Mouse (Mus musculus) hindlimb bud, embryonic 11.5 days (tissue): Measurements from ENCODE around the gene Rab3c.

Experiments
- DNase-seq: peaks from one replicate; pipeline ENCODE4 v3.0.0-alpha.2; 2012; ENCODE audit warnings: low read depth, low spot score; ENCODE audit errors: extremely low spot score

The Rab3c gene

DNA sequence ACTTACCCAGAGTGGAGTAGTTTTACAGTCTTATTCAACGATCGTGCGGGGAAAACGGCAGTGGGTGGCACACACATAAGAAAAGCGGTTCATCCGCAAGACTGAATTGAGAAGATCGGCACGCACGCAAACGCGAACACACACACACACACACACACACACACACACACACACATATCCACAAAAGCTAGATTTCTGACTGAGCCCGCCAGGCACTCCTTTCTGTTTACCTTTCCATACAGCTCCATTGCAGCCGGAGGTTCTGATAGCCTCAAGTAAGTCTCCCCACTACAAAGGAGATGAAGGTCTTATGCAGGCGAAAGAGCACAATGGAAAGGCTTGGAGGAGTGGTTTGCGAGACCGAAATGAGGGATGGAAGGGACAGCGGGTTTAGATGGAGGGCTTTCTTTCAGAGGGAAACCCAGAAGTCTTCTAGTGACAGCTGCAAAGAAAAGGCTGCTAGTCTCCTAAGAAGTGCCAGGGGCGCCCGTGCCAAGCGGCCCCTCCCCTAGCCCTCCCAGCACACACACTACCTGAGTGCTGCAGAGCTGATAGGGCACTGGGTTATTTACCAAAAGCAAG is at the start of gene Rab3c:
Gene Rab3c (minus strand): TSS at position 434 of the 582 bp plus-strand sequence.
- DNase-seq = no peak

- DNase-seq = no peak
Observed at GRCm38 (mm10) chr13:110318746-110319145, 38.0 kb upstream of the Rab3c start.

DNA sequence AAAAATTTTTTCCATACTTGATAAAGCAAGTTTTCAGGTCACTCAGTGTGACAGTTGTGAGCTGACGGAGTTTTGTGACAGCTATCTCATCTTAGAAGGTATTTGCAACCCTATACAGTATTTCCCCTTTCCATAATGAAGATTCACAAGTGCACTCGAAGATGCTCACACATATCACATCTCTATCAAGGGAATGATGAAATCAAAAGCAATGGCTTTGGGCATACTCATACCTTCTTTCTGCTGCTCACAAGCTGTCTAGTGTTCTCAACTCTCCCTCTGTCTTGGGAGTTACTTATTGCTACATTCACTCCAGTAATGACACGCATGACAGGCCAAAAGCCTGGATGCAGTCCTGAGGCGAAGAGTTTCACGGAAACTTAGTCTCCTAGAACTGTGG is 26.4 kb upstream of the Rab3c start:
- DNase-seq = no peak

GRCm38 (mm10) chr13:110297112-110297511 is 16.3 kb upstream of the Rab3c start:
- DNase-seq = no peak

DNA sequence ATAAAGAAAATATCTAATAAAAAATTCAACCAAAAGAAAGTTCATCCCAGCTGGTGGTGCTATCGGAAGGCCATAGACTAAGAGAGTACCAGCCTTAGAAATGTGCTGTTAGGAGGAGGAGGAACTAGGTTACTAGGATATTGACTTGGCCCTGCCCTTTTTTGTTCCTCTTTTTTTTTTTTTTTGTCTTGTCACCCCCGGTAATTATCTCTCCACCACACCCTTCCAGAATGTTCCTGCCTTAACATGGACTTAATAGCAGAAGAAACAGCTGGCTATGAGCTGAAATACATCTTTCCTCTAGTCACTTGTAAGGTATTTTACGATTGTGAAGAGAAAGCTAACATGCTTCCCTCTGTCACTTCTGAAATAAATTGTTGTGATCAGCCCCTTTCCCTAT is 7.7 kb upstream of the Rab3c start:
- no peak for DNase-seq

DNA sequence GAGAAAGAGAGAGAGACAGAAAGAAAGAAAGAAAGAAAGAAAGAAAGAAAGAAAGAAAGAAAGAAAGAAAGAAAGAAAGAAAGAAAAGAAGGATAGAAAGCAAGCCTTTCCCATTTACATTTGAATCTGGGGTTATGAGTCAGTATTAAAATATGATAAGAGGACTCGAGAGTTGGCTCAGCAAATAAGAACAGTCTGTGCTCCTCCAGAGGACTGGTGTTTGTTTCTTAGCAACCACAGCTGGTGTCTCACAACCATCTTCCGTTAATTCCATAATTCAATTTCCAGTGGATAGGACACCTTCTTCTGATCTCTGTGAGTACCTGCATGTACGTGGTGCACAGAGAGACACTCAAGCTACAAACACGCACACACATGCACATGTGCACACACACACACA is 3.0 kb upstream of the Rab3c start:
- no peak for DNase-seq

DNA sequence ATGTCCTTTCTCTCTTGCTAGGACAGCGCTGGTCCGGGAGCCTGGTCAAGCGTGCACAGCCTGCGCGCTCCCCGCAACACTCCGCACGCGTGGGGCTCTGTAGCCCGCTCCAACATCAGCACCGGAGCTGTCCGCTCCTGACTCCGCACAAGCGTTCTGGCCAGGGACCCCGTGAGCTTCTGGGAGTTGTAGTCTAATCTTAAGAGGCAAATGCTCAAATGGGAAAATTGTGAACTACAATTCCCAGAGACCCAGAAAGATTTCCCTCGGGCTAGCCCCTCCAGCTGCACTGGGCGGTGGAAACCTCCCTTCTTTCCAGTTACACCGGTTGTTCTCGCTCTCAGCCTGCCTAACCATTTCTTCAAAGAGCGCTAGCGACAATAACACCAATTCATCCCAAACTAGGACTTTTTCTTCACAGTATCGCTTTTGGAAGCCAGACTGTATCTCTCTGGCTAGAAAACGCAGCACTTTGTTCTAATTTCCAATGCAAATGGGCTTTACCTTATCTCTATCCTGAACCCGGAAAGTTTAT is 701 bp downstream of the Rab3c start:
- DNase-seq = peak; percentile 79

GRCm38 (mm10) chr13:110278976-110279736 is 1.6 kb downstream of the Rab3c start:
- DNase-seq = no peak

DNA sequence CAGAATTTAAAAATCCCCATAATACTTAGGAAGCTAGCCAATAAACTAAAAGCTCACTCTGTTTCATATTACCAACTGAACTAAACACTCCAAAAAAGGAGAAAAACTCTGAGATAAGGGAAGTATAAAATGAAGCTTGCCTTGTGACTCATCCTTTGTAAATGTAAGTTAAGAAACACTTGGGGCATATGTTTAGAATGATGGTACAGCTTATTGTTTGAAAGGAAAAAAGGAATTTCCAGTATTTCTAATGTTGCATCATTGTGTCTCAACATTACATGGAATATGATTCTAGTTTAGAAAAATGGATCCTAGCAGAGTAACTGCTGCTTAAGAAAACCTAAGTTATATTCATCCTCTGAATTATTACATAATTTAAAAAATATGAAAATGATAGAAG is 3.1 kb downstream of the Rab3c start:
- no peak for DNase-seq

- DNase-seq = no peak
Observed at GRCm38 (mm10) chr13:110275471-110275870, 5.3 kb downstream of the Rab3c start.

DNA sequence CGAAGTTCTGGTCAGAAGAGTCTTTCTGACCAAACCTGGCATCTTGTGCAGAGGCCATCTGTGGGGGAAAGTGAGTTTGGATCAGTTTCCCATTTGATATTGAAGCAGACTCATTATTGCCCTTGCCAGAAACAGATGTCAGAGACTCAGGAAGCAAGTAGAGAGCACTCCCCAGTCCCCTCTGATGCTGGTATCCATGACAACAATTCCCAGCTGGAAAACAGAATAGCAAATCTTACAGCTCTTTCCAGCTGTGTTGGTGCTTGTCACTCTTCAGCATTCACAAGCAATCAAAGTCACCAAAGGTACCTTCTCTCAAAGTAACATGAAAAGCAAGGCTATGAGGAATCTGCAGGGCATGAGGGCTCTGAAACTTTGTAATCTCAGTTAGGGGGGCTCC is 20.1 kb downstream of the Rab3c start:
- DNase-seq = peak; percentile 14

- no peak for DNase-seq
Observed at GRCm38 (mm10) chr13:110251453-110251852, 29.3 kb downstream of the Rab3c start.

DNA sequence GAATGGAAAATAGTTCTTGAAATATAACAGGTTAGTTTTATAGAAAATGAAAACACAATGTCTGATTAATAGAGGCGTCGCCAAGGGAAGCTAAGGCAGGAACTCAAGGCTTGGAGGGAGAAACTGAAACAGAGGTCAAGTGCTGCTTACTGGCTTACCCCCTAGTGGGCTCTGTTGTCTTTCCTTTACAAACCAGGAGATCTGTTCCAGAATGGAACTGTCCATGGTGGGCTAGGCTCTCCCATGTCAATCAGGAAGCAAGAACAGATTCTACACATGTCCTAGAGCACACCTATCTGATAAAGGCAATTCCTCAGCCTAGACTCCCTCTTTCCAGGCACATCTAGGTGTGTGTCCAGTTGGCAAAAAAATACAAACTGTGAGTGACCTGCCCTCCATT is 32.3 kb downstream of the Rab3c start:
- no peak for DNase-seq

- no peak for DNase-seq
Observed at GRCm38 (mm10) chr13:110238970-110239369, 41.8 kb downstream of the Rab3c start.

DNA sequence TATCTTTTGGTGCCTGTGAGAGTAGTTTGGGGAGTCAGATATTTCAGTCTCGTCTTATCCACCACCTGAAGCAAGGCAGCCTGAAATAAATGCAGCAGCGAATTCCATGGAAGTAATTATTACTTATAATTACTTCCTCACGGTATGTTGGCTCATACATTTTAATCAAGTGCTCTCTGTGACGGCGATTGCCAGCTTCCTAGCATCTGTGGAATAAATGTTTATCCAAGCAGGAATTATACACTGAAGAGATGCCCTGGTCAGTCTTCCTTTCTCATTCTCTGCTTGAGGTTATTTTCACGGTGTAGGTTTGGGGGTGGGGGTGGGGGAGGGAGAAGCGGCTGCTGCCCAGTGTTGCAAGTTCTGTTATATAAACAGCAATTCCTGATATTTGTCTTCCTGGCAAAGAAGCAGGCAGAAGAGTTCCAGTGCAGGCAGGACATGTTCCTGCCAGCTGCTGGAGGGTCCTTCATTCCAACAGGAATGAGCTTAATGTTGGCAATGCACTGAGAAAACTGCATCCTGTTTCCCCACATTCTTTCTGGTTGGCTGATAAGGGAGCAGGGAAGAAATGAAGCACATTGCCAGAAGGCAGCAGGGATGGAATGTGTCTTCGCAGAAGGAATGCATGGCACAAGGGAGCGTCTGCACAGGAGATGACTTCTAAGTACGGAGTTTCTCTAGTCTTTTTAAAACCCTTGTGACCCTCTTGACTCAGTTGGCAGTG is 43.4 kb downstream of the Rab3c start:
- DNase-seq = no peak

DNA sequence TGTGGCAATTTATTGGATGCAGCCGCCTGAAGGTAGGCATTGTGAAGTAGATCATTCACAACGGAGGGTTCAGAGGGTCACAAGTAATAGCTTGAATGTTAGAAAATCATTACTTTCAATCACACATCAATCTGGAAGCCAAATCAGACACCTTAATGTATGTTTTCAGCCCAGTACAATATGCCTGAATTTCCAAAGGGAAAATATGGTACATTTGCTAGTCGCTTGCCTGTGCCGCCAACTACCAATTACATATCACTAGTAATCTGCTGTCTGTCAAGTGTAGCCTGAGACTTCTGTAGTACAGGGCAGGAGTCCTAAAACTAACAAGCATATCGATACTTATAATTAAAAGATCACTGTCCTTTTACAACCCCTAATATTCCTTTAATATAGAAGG is 47.4 kb downstream of the Rab3c start:
- DNase-seq = no peak

DNA sequence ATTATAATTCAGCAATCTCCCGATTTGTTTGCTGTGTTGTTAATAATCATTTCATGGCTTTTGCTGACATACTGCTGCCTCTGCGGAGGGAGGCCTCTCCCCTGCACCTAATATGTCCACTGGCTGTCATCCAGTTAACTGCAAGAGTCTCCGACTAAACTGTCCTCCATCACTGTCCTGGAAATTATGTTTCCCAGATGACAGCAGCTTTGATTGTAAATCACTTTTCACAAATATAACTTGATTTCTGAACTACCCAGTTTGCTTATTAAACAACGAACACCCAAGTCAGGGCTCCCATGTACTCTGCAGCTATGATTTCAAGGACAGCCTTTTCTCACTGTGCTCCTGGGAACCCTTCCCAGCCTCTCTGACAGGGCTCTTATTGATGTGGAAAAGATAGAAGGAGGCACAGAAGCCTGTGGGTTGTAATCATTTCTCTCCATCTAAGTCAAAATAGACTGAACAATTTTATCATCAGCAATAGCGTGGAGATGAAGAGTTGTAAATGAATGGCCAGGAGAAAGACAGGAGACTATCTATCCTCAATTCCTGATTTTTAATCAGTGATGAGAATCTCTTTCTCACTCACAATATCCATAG is 49.6 kb downstream of the Rab3c start:
- no peak for DNase-seq

DNA sequence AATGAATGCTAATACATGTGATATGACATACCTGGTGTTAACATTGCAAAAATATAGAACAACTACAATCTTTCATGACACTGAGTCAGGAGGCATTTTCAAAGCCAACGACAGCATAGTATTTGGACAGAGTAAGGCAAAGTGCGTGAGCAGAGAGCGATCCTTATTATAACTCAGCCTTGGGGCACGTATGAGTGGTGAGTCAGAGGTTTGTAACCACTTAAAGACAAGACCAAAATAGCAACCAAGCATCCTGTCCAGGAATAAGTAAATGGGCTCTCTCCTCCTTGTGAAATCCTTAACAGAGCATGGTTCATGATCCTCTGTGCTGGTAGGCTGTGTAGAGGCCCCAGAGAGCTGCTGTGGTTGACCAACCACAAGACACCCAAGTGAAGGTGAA is 50.8 kb downstream of the Rab3c start:
- no peak for DNase-seq

- DNase-seq = no peak
Observed at GRCm38 (mm10) chr13:110219195-110219594, 61.6 kb downstream of the Rab3c start.

DNA sequence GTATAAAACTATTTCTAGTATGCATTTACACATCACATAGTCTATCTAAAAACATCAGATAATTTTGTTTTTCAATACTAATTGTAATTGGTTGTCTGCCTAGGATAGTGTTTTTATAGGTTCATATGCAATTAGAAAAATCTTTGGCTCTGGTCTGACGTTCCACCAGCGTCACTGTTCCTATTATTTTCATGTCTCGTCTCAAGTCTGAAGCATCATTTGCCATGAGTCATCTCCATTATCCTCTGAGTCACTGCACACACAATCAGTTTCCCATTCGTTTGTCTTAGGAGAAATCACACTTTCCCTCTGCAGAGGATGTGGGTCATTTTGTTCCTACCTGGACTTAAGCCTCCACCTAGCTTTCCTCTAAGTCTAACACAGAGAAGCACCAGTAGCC is 62.3 kb downstream of the Rab3c start:
- no peak for DNase-seq

- DNase-seq = no peak
Observed at GRCm38 (mm10) chr13:110211526-110212075, 69.2 kb downstream of the Rab3c start.
